Mouse (Mus musculus) lung, postnatal 36 days (tissue): ENCODE measurements around the gene Apoc3.

Experiments used
- DNase-seq: peaks from one replicate; pipeline ENCODE4 v3.0.0; 2022; ENCODE audit warnings: mixed read lengths

Apoc3 gene

GRCm38 (mm10) chr9:46229573-46230449 lies 5.6 kb downstream of the Apoc3 start:
- DNase-seq: peak; percentile 87

DNA sequence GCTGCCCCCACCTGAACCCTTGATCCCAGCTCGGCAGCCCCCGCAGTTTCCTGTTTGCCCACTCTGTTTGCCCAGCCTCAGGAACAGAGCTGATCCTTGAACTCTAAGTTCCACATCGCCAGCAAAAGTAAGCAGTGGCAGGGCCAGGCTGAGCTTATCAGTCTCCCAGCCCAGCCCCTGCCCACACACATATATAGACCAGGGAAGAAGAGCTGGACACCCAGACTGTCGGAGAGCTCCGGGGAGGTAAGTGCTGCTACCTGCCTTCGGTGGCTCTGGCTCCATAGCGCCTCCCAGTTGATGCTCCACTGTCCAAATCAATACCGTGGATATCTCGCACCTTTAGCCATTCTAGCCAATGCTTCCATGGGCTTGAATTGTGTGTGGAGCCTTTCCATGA lies 6.9 kb downstream of the Apoc3 start, which contains the start of gene Apoa1:
Gene Apoa1 (plus strand): TSS at position 90 of the 400 bp plus-strand sequence.
- no peak for DNase-seq

DNA sequence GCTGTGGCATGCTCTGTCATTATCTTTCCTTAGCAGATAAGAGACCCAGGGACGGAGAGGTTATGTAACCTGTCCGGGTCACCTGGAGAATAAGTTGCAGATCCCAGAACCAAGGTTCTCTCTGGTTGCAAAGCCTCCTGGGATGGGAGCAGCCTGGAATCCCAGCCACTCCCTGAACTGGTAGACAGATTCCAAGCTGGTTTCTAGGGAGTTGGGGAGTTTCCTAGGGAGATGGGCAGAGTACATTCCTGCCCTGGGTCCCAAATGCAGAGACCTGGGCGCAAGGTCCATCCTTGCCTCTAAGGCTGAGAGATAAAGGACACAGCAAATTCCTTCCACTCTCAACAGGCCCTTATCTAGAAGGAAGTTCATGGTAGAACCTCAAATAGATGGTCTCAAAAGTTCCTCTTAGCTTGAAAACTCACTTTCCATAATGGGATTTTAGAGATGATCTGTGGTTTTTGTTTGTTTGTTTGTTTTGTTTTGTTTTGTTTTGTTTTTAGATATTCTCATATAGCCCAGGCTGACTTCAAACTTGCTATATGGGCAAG lies 8.3 kb downstream of the Apoc3 start:
- DNase-seq: no peak

DNA sequence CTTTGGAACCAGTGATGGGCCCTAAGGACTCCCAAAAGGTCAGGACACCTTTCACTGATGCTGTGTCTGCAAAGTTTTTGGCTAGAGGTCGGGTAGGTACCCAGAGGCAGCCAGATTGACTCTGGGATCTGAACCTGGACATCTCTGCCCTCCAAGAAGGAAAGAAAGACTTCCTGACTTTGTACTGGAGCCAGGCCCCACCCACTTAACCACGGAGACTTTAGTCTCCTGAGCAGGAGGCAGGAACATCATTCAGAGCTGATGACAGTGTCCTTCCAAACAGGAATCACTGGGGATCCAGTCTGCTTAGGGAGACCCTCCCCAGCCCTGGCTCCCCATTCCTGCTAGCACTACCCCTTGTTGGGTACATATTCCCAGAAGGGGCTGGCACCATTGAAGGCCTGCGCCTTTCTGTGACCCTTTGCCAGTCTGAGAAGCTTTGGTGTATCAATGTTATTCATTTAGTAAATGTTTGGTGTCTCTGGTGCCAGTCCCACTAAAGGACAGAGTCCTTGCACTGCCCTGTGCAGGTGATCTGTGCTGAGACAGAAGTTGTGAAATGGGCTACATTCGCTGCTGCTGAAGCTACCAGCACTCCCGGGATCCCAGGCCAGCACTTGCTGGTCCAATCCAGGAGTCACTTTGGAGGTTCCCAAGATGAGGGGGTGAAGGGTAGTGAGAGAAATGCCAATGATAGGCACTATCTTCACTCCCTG lies 10.3 kb downstream of the Apoc3 start:
- DNase-seq: no peak

DNA sequence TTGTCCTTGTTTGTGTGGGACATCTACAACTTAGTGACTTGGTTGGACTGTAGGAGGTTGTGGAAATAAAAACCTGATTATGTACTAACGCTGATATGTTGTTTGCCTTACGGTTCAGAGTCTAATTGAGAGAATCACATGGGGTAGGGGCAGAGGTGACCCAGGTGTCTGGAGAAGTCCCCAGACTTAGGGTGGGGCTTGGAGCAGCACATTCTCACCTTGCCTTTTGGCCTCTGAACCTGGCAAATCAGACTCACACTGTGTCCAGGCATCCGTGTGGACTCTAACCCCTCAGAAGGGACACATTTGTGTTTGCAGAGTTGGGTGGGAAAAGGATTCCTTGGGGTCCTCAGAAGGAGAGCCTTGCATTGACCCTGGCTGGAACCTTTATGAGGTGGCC lies 11.3 kb downstream of the Apoc3 start:
- DNase-seq: no peak

- DNase-seq: peak; percentile 52
These were observed 12.3 kb downstream of the Apoc3 start for GRCm38 (mm10) chr9:46223090-46223489.

GRCm38 (mm10) chr9:46218176-46218575 lies 17.3 kb downstream of the Apoc3 start:
- DNase-seq: no peak

DNA sequence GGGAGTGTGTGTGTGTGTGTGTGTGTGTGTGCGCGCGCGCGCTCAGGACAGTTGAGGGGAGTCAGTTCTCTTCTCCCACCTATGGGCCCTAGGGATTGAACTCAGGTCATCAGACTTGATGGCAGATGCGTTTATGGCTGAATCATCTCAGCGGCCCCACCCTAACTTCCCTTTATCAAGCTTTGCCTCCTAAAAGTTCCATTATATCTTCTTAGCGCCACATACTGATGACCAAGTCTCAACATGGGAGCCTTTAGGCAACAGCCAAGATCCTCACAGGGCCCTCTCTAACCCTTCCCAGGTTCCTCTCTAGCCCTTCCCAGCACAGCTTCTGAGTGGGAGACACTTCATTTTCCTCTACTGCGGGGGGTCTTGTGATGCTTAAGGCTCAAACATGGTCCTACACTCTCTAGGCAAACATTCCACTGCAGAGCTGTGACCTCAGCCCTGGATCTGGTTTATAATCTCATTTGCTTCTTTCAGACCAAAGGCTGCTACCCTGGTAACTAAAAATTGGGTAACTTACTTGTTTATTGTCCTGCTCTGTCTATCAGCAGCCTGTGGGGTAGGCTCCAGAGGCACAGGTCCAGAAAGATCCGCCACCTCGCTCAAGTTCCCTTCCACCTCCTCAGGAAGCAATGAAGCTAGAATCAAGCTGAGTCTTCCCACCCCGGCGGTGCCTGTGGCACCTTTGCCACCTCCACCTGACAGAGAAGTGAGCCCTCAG lies 18.5 kb downstream of the Apoc3 start:
- no peak for DNase-seq

DNA sequence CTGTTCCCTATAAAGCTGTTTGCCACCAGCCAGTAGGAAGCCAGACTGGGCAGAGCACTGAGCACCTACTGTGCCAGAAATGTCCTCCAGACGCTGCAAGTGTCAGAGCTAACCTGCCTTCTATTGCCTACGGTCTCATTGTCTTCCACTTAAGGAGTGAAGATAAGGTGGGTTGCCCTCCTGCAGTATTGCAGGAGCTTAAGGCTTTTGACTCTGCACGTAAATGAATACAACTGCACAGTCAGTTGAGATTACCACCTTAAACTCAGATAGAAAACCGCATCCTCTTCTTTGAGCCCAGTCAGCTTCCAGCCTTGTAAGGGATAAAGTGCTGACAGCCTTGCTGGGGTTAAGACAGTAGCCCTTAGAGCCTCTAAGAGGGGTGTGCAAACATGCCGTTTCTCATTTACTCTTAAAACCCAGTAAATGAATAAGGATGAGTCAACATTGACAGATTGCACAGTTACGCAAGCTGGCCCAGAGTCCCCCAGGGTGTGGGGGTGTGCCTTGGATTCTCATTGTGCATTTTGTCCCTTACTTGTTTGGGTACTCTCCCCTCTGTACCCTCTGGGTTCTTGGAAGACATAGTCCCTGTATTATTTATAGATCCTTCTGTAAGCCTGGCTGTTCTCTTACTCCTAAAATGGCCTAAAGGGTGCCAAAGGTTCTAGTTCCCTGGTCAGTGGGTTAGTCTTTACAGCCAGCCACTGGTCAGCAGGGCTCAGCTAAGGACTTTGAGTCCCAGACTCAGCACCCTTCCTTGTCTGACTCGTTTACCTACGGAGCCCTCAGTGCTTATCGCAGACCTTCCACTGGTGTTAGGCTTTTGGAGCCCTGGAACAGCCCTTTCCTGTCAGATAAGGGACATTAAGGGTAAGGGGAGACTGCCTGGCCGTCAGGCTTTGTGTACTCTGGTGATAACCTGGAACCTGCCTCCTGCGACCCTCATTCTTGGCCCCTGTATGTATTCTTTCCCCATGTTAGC lies 19.8 kb downstream of the Apoc3 start:
- DNase-seq: peak; percentile 35

GRCm38 (mm10) chr9:46214946-46215337 lies 20.5 kb downstream of the Apoc3 start:
- DNase-seq: no peak

- peak; percentile 33 for DNase-seq
These were observed 21.2 kb downstream of the Apoc3 start for GRCm38 (mm10) chr9:46214276-46214675.

DNA sequence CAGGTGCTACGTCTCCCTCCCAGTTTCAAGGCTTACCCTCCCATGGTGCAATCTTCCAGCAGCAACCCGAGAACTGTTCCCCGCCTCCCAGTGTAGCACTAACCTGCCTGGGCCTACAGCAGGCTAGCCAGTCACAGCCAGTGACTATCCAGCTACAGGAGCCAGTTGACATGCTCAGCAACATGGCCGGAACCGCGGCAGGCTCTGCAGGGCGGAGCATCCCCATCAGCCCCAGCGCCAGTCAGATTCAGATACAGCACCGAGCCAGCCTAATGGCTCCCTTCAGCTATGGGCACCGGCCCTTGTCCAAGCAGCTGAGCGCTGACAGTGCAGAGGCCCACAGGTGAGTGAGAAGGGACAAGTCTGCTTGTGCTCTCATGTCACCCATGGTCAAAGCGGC lies 25.0 kb downstream of the Apoc3 start:
- DNase-seq: no peak

DNA sequence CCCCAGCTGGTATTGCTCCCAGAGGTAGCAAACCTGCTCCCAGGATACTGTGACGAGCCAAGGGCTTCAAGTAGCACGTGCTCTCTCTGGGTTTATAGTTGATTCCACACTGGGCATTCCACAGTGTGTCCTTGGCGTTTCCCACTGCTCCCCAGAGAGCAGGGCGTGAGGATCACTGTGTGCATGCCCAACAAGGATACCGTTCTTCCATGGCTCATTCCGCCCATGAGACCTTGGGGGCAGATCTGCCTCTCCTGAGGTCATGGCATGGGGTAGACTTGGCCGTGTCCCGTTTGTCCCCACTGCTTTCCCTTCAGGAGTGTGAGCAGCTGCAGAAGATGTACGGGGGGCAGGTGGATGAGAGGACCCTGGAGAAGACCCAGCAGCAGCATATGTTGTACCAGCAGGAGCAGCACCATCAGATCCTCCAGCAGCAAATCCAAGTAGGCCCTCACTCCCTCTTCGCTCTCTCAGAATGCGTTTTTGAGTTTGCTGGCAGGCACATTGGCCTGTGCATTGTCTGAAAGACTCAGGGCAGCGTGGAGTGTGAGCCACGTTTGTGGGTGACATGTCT lies 26.9 kb downstream of the Apoc3 start:
- DNase-seq: no peak

- no peak for DNase-seq
These were observed 28.0 kb downstream of the Apoc3 start for GRCm38 (mm10) chr9:46207501-46207869.

DNA sequence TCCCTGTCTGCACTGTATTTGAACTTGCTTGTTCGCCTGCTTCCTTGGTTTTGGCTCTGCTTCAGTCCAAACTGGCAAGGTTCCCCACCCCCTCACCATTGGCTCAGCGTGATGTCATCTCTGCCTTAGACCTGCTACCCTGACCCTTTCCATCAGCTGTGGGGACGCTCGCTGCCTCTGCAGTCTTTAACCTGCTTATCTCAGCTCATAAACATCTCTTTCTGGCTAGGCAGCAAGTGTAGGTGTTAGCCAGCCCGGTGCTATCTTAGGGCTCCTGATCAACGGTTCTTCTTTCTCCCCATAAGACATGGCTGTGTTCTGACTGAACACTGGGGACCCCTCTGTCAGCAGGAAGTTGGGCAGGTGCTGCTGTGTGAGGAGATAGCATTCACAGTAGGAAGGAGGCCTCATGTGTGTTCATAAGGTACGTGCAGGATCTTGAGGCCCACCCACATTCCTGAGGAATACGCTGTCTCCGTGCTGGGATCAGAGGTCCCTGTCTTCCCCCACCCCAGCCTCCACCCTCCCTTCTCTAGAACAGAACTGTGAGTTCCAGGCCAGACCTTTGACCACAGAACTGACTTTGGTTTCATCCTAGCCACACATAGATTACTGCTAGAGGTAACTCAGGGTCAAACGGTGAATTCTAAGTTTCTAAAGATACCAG lies 28.5 kb downstream of the Apoc3 start:
- no peak for DNase-seq

DNA sequence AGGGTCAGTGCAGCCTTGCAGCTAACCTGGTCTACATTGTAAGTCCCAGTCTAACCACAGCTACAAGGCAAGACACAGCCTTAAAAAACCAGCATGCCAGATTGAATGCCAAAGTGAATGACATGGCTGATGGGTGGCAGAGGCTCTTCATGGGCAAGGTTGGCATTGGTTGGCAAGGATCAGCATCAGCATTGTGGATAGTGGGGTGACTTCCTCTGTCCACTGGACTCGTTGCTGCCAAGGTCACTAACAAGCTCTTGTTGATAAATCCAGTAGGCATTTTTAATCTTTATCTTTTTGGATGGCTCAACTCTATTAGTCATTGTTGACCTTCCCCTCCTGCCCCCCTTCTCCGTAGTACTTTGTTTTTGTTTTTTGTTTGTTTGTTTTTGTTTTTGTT lies 35.8 kb downstream of the Apoc3 start:
- no peak for DNase-seq

GRCm38 (mm10) chr9:46198936-46199335 lies 36.5 kb downstream of the Apoc3 start:
- no peak for DNase-seq

DNA sequence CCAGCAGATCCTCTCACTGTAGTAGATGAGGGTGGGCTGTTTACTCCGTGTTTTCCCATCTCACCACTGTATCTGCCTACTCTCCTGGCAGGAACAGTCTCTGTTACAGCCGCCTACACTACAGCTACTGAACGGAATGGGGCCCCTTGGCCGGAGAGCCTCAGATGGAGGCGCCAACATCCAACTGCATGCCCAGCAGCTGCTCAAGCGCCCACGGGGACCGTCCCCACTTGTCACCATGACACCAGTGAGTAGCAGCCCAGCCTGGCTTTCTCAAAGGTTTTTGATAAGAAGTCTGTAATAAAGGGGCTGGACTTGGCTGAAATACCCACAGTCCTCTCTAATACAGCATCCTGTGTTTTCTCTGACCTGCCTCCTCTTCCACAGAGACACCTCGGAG lies 37.0 kb downstream of the Apoc3 start:
- DNase-seq: no peak

- peak; percentile 80 for DNase-seq
These were observed 38.7 kb downstream of the Apoc3 start for GRCm38 (mm10) chr9:46196699-46197169.

GRCm38 (mm10) chr9:46194809-46195208 lies 40.6 kb downstream of the Apoc3 start:
- no peak for DNase-seq

DNA sequence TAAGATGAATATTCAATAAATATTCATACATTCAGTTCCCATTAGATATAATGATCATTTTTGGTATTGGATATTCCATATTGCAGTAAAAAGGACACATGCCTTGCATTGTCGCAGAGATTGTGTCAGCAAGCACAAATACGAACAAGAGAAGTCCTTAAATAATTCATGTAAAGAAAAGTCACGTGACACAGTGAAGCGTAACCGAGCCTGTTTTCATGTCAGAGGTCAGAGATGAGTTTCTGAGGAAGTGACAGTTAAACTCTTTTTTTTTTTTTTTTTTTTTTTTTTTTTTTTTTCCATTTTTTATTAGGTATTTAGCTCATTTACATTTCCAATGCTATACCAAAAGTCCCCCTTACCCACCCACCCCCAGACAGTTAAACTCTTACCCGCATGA lies 42.8 kb downstream of the Apoc3 start:
- no peak for DNase-seq
